Mouse (Mus musculus): Measurements from ENCODE around the gene Tnip2. TPM values are rescaled to one million over a fixed set of nuclear protein-coding genes. Genes with fewer than 3 reads are reported as not detected.

Tnip2 gene
- polyA plus RNA-seq (2016; fragmentation: Nextera tagmentation; extraction: Ambion mirVana) = 12.0 and 12.6 TPM in 2 replicates

DNA sequence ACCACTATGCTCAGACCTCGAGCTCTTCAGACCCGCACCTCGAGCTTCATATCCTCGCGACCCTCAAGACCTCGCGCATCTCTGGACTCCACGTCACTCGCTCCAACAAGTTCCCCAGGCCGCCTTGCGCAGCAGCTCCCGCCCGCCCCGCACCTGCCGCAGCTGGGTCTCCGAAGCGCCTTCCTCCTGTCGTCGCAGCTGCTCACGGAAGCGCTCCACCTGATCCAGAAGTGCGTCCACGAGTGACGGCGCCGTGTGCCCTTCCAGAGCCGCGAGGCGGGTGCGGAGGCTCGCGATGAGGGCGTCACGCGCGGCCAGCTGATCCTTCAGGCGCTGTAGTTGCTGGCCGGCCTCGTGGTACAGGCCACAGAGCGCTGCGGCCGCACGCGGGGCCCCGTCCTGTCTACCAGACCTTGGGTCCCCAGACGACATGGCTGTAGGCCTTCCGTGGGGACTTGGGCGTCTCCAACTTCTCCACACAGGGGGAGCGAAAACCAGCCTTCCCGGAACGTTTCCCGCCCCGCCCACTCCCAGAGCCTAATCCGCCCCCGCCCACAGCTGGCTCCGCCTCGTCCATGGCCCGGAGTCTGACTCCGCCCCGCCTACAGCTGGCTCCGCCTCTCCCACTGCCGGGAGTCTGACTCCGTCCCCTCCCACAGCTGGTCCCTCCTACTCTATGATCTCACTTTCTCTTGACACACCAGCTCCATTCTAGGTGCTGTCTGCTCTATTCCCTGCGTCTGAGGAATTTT is at the start of gene Tnip2:
Tnip2 (minus strand) TSS at position 526 of the 752 bp plus-strand sequence.
- Histone ChIP-seq H3K27ac (no peak within 1 kb of the TSS), H3K27me3 (peaks cover 14% of the 10 kb centered on the region), H3K9me3 (no peaks in the 10 kb centered on the region), H3K4me2 (replicated peaks) (peak within 1 kb of the TSS; percentile 96), H3K36me3 (no peaks in the 10 kb centered on the region), H3K9ac (peak within 1 kb of the TSS; percentile 65), H3K4me1 (0 out of 2 replicates have a peak, but pooled peaks cover 3% of the 10 kb centered on the region), H3K4me3 (peak within 1 kb of the TSS; percentile 66)
- WGBS = under 1% methylated on average over 64 of the region's 64 CpGs
- ATAC-seq (ENCODE audit: insufficient number of reproducible peaks, insufficient read depth, low FRiP score, low TSS enrichment) = peak; percentile 90

DNA sequence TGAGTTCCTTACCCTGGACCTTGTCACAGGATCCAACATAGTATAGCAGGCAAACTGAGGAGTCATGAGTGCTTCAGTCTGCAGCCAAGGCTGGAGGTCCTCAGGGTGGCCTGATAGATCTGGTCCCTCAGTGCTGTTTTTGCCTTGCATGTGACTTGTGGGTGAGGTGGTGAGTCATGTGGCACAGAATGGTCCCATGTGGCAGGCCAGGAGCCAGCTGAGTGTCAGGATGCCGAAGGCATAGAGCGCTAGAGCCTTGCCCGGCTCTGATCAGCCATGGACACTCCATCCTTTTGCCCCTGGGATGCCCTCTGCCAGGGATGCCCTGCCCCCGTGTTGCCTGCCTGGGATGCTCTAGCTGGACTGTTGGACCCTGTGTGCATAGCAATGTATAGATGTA is 38.0 kb upstream of the Tnip2 start:
- no peak overlapping the region for H3K27ac ChIP-seq
- no peak overlapping the region for H3K9ac ChIP-seq
- H3K9me3 ChIP-seq = no peaks in the 10 kb centered on the region
- H3K4me3 ChIP-seq = no peak overlapping the region
- 95% methylated on average over 4 of the region's 4 CpGs for WGBS
- H3K4me1 ChIP-seq = peaks cover 9% of the 10 kb centered on the region
- peaks cover 44% of the 10 kb centered on the region for H3K36me3 ChIP-seq
- no peak overlapping the region for H3K4me2 ChIP-seq (replicated peaks)
- ATAC-seq (ENCODE audit: insufficient number of reproducible peaks, insufficient read depth, low FRiP score, low TSS enrichment) = no peak; the same call in 1 of the 2 replicates
- H3K27me3 ChIP-seq = no peaks in the 10 kb centered on the region

DNA sequence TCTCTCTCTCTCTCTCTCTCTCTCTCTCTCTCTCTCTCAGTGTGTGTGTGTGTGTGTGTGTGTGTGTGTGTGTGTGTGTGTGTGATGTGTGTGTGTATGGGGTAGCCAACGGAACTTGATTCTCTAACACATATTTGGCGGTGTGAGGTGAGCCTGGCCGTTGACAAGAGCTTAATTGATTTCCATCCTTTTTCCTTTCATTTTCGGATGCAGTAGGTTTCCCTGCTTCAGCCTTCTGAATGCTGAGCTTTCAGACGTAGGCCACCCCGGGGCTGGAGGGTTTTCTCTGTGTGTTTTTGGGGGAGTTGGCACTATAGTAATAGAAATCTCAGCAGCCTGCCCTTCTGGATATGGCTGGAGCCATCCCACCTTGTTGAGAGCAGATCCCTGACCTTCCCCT is 36.5 kb upstream of the Tnip2 start:
- H3K4me3 ChIP-seq = peak overlapping the region; percentile 88
- H3K4me1 ChIP-seq = peaks cover 9% of the 10 kb centered on the region
- peak overlapping the region; percentile 92 for H3K9ac ChIP-seq
- peak overlapping the region; percentile 66 for H3K4me2 ChIP-seq (replicated peaks)
- H3K9me3 ChIP-seq = no peaks in the 10 kb centered on the region
- no peaks in the 10 kb centered on the region for H3K27me3 ChIP-seq
- peaks cover 28% of the 10 kb centered on the region for H3K36me3 ChIP-seq
- ATAC-seq (ENCODE audit: insufficient number of reproducible peaks, insufficient read depth, low FRiP score, low TSS enrichment) = no peak
- WGBS = 13% methylated on average over 6 of the region's 6 CpGs
- no peak overlapping the region for H3K27ac ChIP-seq

DNA sequence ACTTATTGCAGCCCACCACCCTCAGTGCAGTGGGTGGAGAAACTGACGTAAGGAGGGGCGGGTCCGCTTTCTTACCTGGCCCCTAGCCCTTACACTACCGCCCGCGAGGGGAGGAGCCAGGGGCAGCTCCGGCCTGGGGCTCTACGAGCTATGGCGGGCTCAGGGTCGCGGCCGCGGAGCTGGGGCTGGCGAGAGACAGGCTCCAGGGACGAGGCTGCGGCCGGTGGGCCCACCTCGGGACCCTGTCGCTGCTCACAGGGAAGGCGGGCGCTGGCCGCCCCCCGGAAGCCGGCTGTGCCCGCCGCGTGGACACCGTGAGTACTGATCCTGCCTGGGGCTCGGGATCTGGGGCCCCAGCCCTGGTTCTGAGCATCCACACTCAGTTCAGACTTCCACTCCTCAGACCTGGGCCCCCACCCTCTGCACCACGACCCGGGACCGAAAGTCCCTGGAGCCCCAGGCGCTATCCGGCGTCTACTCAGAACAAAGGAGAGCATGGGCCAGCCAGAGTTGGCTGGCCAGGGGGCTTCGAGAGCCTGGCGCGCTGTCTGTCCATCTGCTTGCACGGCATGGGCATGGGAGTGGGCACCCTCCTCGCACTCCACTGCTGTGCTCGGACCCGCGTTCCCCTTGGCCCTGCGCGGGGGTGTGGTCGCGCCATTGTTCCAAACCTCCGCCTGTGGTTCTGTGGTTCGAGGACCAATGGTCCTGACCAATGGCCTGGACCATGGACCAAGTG is 35.9 kb upstream of the Tnip2 start:
- Histone ChIP-seq H3K4me2 (replicated peaks) (peak overlapping the region; percentile 66), H3K9me3 (no peaks in the 10 kb centered on the region), H3K27me3 (no peaks in the 10 kb centered on the region), H3K36me3 (peaks cover 23% of the 10 kb centered on the region), H3K27ac (peak overlapping the region; percentile 74), H3K4me3 (peak overlapping the region; percentile 88), H3K9ac (peak overlapping the region; percentile 92), H3K4me1 (peaks cover 9% of the 10 kb centered on the region)
- under 1% methylated on average over 49 of the region's 49 CpGs for WGBS
- peak; percentile 84 for ATAC-seq (ENCODE audit: insufficient number of reproducible peaks, insufficient read depth, low FRiP score, low TSS enrichment)

DNA sequence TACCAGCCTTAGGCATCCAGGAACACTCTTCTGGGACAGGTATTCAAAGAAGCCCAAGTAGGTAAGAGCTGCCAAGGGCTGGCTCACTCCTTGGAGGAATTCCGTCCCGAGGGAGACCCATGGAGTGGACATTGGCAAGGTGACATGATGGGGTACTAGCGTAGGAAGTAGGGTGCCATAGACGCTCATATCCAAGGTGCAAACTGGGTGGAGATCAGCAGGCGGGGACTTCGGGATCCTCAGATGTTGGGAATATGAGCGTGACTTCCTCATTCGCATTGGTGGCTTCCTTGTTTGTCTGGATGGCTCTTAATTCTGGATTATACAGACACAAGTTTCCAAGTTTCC is 35.3 kb upstream of the Tnip2 start:
- Histone ChIP-seq H3K4me3 (peak overlapping the region; percentile 88), H3K27me3 (no peaks in the 10 kb centered on the region), H3K9ac (peak overlapping the region; percentile 92; the same call in 1 of the 2 replicates), H3K9me3 (no peaks in the 10 kb centered on the region), H3K4me2 (replicated peaks) (peak overlapping the region; percentile 66), H3K27ac (peak overlapping the region; percentile 74; the same call in 1 of the 2 replicates), H3K4me1 (peaks cover 9% of the 10 kb centered on the region), H3K36me3 (peaks cover 19% of the 10 kb centered on the region)
- ATAC-seq (ENCODE audit: insufficient number of reproducible peaks, insufficient read depth, low FRiP score, low TSS enrichment) = no peak
- WGBS = 20% methylated on average over 8 of the region's 8 CpGs

DNA sequence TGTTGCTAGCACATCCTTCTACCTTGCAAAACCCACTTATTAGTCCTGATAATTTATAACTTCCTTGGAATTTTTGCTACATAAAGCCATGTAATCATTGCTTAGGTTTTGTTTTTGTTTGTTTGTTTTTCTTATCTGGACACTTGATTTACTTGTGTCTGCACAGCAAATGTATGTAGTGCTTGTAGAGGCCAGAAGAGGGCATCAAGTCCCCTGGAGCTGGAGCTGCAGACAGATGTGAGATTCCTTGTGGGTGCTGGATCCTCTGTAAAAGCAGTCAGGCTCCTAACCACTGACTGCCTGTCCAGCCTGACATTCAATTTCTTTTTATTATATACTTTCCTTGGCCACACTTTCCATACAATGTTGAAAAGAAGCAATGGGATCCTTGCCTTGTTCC is 33.6 kb upstream of the Tnip2 start:
- peaks cover 8% of the 10 kb centered on the region for H3K36me3 ChIP-seq
- H3K4me2 ChIP-seq (replicated peaks) = no peak overlapping the region
- no peaks in the 10 kb centered on the region for H3K27me3 ChIP-seq
- H3K9me3 ChIP-seq = no peaks in the 10 kb centered on the region
- ATAC-seq (ENCODE audit: insufficient number of reproducible peaks, insufficient read depth, low FRiP score, low TSS enrichment) = no peak
- H3K9ac ChIP-seq = no peak overlapping the region
- H3K27ac ChIP-seq = no peak overlapping the region
- no peak overlapping the region for H3K4me3 ChIP-seq
- H3K4me1 ChIP-seq = peaks cover 9% of the 10 kb centered on the region

DNA sequence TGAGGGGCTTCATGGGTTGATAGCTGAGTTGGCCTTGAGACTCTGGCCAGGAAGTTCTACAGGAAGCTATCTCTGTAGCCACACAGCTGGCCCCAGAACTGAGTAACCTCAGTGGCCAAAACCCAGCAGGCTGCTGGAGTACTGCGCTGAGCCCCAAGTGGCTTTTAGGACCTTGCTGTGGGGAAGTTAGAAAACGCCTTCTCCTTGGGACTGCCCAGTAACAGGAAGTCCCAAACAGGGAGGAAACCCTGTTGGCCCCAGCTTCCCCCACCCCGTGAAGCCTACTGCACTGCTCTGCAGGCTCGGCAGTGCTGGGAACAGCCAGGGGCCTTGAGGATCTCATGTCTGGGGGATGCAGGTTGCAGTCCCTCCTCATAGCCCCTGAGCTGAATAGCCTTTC is 29.3 kb upstream of the Tnip2 start:
- Histone ChIP-seq H3K4me3 (no peak overlapping the region), H3K27ac (no peak overlapping the region), H3K4me1 (no peaks in the 10 kb centered on the region), H3K27me3 (no peaks in the 10 kb centered on the region), H3K4me2 (replicated peaks) (no peak overlapping the region), H3K36me3 (no peaks in the 10 kb centered on the region), H3K9ac (no peak overlapping the region), H3K9me3 (no peaks in the 10 kb centered on the region)
- WGBS = 57% methylated on average over 4 of the region's 4 CpGs
- ATAC-seq (ENCODE audit: insufficient number of reproducible peaks, insufficient read depth, low FRiP score, low TSS enrichment) = no peak

DNA sequence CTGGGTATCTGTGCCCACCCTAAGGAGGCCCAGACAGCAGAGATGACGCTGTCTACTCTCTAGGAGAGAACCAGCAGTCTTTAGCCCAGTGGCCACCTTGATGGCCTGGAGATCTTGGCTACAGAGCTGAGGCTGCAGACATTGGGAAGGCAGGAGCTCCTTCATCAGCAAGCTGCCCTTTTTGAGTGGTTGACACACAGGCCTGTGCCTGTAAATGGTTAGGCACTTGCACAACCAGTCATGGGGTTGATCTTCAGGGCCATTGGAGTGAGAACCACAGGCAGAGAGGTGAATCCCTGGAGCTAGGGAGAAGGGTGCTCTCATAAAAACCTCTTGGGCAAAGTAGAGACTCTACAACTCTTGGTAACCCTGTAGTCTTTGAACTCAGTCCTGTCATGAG is 28.4 kb upstream of the Tnip2 start:
- Histone ChIP-seq H3K9me3 (no peaks in the 10 kb centered on the region), H3K4me1 (no peaks in the 10 kb centered on the region), H3K9ac (no peak overlapping the region), H3K27ac (no peak overlapping the region), H3K4me3 (no peak overlapping the region), H3K4me2 (replicated peaks) (no peak overlapping the region), H3K36me3 (no peaks in the 10 kb centered on the region), H3K27me3 (no peaks in the 10 kb centered on the region)
- 48% methylated on average over 1 of the region's 1 CpGs for WGBS
- ATAC-seq (ENCODE audit: insufficient number of reproducible peaks, insufficient read depth, low FRiP score, low TSS enrichment) = no peak

DNA sequence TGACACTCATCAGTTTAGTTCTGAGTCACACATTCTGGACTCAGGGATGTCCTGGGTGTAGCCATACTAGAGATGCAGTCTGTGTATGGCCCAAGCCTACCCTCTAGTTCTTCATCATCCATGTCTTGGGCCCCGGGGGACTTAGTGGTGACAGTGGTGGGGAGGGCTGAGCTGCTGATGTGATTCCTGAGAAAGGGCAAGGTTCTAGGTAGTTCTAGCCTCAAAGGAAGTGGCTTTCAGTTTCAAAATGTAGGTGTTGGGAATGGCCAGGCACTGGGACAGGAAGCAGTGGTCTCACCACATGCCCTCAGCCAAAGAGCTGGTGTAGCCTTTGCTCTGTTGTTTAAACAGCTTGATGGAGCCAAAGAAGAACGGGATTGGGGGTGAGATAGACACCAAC is 25.3 kb upstream of the Tnip2 start:
- no peaks in the 10 kb centered on the region for H3K36me3 ChIP-seq
- H3K4me2 ChIP-seq (replicated peaks) = no peak overlapping the region
- no peaks in the 10 kb centered on the region for H3K27me3 ChIP-seq
- ATAC-seq (ENCODE audit: insufficient number of reproducible peaks, insufficient read depth, low FRiP score, low TSS enrichment) = no peak
- H3K9ac ChIP-seq = no peak overlapping the region
- H3K9me3 ChIP-seq = no peaks in the 10 kb centered on the region
- WGBS = 86% methylated on average over 2 of the region's 2 CpGs
- H3K4me1 ChIP-seq = no peaks in the 10 kb centered on the region
- no peak overlapping the region for H3K4me3 ChIP-seq
- no peak overlapping the region for H3K27ac ChIP-seq

DNA sequence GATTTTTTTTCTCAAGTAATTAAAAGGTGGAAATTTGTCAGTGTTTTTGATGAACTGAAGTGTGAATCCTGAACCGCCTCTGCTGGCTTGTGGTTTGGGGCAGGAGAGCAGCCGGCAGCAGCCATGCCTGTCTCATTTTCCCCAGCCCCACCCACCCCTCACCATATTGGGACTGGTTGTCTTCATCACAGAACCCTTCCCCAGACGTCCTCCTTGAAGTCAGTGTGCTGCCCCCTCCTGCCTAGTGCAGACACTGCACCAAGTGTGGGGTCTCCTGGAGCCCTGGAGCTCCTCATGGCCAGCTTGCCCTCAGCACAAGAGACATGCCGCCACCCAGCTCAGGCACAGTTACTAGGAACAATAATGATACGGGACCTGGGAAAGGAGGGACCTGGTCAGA is 24.7 kb upstream of the Tnip2 start:
- no peaks in the 10 kb centered on the region for H3K4me1 ChIP-seq
- 35% methylated on average over 5 of the region's 5 CpGs for WGBS
- no peaks in the 10 kb centered on the region for H3K9me3 ChIP-seq
- H3K36me3 ChIP-seq = no peaks in the 10 kb centered on the region
- ATAC-seq (ENCODE audit: insufficient number of reproducible peaks, insufficient read depth, low FRiP score, low TSS enrichment) = no peak
- no peaks in the 10 kb centered on the region for H3K27me3 ChIP-seq
- H3K27ac ChIP-seq = no peak overlapping the region
- no peak overlapping the region for H3K4me2 ChIP-seq (replicated peaks)
- H3K4me3 ChIP-seq = no peak overlapping the region
- H3K9ac ChIP-seq = no peak overlapping the region

DNA sequence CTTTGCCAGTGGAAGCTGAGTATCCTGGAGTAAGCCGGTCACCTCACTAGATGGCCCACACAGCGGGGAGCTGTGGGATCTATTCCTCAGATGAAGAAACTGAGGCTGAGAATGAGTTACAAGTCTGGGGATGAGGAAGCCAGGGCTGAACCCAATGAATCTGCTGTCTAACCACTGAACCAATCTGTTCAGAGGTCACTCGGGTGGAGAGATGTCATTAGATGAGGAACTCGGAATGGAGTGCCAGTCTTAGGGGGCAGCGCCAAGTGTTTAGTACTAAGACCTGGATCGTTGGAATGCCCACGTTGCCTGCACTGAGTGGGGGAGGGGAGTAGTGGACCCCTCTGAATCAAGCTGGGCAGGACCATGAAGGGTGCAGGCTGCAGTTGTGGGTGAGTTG is 24.3 kb upstream of the Tnip2 start:
- ATAC-seq (ENCODE audit: insufficient number of reproducible peaks, insufficient read depth, low FRiP score, low TSS enrichment) = no peak
- H3K27me3 ChIP-seq = no peaks in the 10 kb centered on the region
- no peaks in the 10 kb centered on the region for H3K36me3 ChIP-seq
- 81% methylated on average over 7 of the region's 7 CpGs for whole genome bisulfite sequencing
- H3K4me2 ChIP-seq (replicated peaks) = no peak overlapping the region
- H3K4me3 ChIP-seq = no peak overlapping the region
- H3K9ac ChIP-seq = no peak overlapping the region
- no peak overlapping the region for H3K27ac ChIP-seq
- no peaks in the 10 kb centered on the region for H3K4me1 ChIP-seq
- no peaks in the 10 kb centered on the region for H3K9me3 ChIP-seq

DNA sequence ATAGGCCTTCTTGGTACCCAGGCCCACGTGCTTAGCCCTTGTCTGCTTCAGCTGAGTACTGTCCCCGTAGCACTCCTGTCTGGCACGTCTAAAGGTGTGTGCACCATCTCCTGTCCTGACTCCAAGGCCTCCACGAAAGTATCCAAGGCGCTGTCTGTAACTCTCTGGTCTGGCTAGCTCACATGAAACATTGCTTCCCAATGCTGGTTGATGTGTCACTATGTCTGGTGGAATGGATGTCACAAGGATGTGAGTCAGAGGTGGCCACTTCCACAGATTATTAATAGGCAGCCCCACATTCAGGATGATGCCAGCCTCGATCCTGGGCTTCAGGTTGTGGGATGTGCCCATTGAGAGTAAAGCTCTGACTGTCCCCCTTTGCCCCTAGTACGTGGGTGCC is 22.0 kb upstream of the Tnip2 start:
- Histone ChIP-seq H3K9ac (no peak overlapping the region), H3K4me2 (replicated peaks) (no peak overlapping the region), H3K27ac (no peak overlapping the region), H3K9me3 (no peaks in the 10 kb centered on the region), H3K4me1 (no peaks in the 10 kb centered on the region), H3K27me3 (no peaks in the 10 kb centered on the region), H3K4me3 (no peak overlapping the region), H3K36me3 (no peaks in the 10 kb centered on the region)
- no peak for ATAC-seq (ENCODE audit: insufficient number of reproducible peaks, insufficient read depth, low FRiP score, low TSS enrichment)
- WGBS = 79% methylated on average over 7 of the region's 7 CpGs

Data from embryonic facial prominence, embryonic 12.5 days (tissue).